Mouse (Mus musculus): ENCODE data around the gene Syt6.

- no peak for TF ChIP-seq CTCF (IDR thresholded peaks at IDR 0.05; ENCODE audit: borderline replicate concordance, control insufficient read depth, extremely low read depth, insufficient read depth, low read length, poor library complexity)
- TF ChIP-seq POLR2A (IDR thresholded peaks at IDR 0.05; ENCODE audit: control insufficient read depth, extremely low read depth, insufficient read depth, low read length, poor library complexity), result no peak
Observed at GRCm38 (mm10) chr3:103575156-103575892, at the start of gene Syt6.
